Mouse (Mus musculus): ENCODE results near the gene Pth1r.

- TF ChIP-seq CTCF (IDR thresholded peaks at IDR 0.05; ENCODE audit: extremely low read depth, insufficient read depth, insufficient read length, insufficient replicate concordance) (no peak), POLR2A (IDR thresholded peaks at IDR 0.05; ENCODE audit: low read depth, low read length) (no peak)
These were observed 4.5 kb upstream of the Pth1r start for GRCm38 (mm10) chr9:110751412-110751811.

All from spleen, adult 2 months (tissue).